Mouse (Mus musculus): ENCODE data around the gene Loxl1. TPM values are rescaled to one million over a fixed set of nuclear protein-coding genes. Genes with fewer than 3 reads are reported as not detected.
"Not testable (repeated sequence)": the region's sequence is repeated elsewhere in the genome, so short reads cannot be mapped to it uniquely, and the experiment has no call there.

Gene Loxl1
- total and polyA plus RNA-seq, 3 experiments = not detected

DNA sequence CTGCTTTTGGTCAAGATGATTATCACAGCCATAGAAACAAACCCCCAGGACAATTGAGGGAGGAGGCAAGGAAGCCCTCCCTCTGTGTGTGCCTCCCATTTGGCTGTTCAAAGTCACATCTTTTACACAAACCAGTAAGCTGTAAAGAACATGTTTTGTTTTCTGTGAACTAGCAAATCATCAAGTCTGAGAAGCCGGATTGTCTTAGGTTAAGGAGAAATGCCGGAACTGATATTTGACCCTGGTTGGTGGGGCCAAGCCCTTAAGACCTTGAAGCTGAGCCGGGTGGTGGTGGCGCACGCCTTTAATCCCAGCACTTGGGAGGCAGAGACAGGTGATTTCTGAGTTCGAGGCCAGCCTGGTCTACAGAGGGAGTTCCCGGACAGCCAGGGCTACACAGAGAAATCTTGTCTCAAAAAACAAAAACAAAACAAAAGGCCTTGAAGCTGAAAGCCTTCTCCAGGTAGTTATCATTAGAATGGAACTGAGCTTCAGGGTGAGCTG is 38.8 kb downstream of the Loxl1 start:
- DNase-seq (ENCODE audit: low spot score) (no peak), ATAC-seq (ENCODE audit: extremely low read depth, insufficient number of reproducible peaks, low FRiP score, poor library complexity, severe bottlenecking) (no peak)
- Histone ChIP-seq H3K27me3 (ENCODE audit: insufficient read depth, low read length) (0 out of 2 replicates have a peak, but pooled peaks cover 3% of the 10 kb centered on the region), H3K36me3 (replicated peaks) (no peaks in the 10 kb centered on the region), H3K4me3 (ENCODE audit: low read depth, low read length) (no peak overlapping the region), H3K4me1 (ENCODE audit: insufficient read depth, low read depth, low read length) (peaks cover 59% of the 10 kb centered on the region), H3K9me3 (replicated peaks) (no peaks in the 10 kb centered on the region)
- TF ChIP-seq GATA1 (IDR thresholded peaks at IDR 0.05; ENCODE audit: borderline replicate concordance, low read length) = no peak
- TF ChIP-seq POLR2AphosphoS5 (IDR thresholded peaks at IDR 0.05; ENCODE audit: insufficient replicate concordance, low read depth, low read length) = no peak

DNA sequence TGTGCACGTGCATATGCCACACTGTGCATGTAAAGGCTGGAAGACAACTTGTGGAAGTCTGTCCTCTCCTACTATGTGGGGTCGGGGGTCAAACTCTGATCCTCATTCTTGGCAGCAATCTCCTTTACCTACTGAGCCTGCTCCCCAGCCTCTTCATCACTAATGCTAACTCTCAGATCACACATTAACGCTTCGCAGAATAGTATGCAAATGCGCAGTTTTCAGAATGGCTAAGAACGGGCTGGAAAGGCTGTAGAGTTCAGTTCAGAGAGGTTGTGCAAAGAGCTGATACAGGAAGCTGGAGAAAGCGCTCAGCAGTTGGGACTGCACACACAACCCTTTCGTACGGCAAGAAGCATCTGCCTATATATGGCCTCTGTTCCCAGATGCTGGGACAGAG is 40.1 kb downstream of the Loxl1 start:
- ATAC-seq (ENCODE audit: extremely low read depth, insufficient number of reproducible peaks, low FRiP score, poor library complexity, severe bottlenecking) (no peak), DNase-seq (ENCODE audit: low spot score) (no peak)
- TF ChIP-seq TAL1 (conservative IDR thresholded peaks at IDR 0.05; ENCODE audit: low read depth, low read length) = no peak
- TF ChIP-seq CTCF (IDR thresholded peaks at IDR 0.05; ENCODE audit: low read depth, low read length) = no peak
- TF ChIP-seq GATA1 (IDR thresholded peaks at IDR 0.05; ENCODE audit: borderline replicate concordance, low read length) = no peak
- no peak for TF ChIP-seq POLR2AphosphoS5 (IDR thresholded peaks at IDR 0.05; ENCODE audit: insufficient replicate concordance, low read depth, low read length)
- TF ChIP-seq GATA2 (IDR thresholded peaks at IDR 0.05; ENCODE audit: borderline replicate concordance, low read depth, low read length) = no peak
- no peaks in the 10 kb centered on the region for H3K36me3 ChIP-seq (replicated peaks)
- no peaks in the 10 kb centered on the region for H3K9me3 ChIP-seq (replicated peaks)
- 0 out of 2 replicates have a peak, but pooled peaks cover 3% of the 10 kb centered on the region for H3K27me3 ChIP-seq (ENCODE audit: insufficient read depth, low read length)
- no peak overlapping the region for H3K4me3 ChIP-seq (ENCODE audit: low read depth, low read length)
- peaks cover 57% of the 10 kb centered on the region for H3K4me1 ChIP-seq (ENCODE audit: insufficient read depth, low read depth, low read length)

DNA sequence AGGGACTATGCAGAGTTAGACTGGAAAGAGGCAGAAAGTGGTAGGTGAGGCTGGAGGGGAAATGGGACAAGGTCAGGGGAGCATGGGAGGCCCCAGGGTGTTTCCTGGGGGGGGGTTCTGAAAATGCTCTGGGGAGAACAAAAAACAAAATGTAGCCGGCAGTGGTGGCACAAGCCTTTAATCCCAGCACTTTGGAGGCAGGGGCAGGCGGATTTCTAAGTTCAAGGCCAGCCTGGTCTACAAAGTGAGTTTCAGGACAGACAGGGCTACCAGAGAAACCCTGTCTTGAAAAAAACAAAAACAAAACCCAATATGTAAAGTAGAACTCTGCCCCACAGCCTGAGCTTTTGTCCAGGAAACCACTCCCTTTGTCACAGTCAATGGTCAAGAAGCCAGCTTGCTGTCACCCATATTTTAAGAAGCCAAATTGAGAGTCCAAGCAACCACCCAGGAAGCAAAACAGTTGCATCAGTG is 40.9 kb downstream of the Loxl1 start:
- peaks cover 60% of the 10 kb centered on the region for H3K4me1 ChIP-seq (ENCODE audit: insufficient read depth, low read depth, low read length)
- DNase-seq (ENCODE audit: low spot score) = no peak
- no peak for TF ChIP-seq GATA2 (IDR thresholded peaks at IDR 0.05; ENCODE audit: borderline replicate concordance, low read depth, low read length)
- no peak for TF ChIP-seq TAL1 (conservative IDR thresholded peaks at IDR 0.05; ENCODE audit: low read depth, low read length)

DNA sequence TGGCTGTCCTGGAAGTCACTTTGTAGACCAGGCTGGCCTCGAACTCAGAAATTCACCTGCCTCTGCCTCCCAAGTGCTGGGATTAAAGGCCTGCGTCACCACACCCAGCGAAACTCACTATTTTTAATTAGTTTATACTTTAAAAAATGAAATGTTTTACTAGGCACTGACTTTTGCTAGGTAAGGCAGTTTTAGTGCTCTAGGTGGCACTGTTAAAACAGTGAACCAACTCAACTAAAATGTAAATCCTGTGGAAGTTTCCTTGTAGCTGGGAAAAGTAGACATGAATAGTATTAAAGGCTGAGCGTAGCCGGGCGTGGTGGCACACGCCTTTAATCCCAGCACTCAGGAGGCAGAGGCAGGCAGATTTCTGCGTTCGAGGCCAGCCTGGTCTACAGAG is 41.4 kb downstream of the Loxl1 start:
- peaks cover 65% of the 10 kb centered on the region for H3K4me1 ChIP-seq (ENCODE audit: insufficient read depth, low read depth, low read length)
- DNase-seq (ENCODE audit: low spot score); H3K4me3 ChIP-seq (ENCODE audit: low read depth, low read length); H3K27me3 ChIP-seq (ENCODE audit: insufficient read depth, low read length); H3K36me3 ChIP-seq (replicated peaks); ATAC-seq (ENCODE audit: extremely low read depth, insufficient number of reproducible peaks, low FRiP score, poor library complexity, severe bottlenecking); H3K9me3 ChIP-seq (replicated peaks): not testable (repeated sequence)

More for the DNA sequence above, 40.9 kb downstream of the Loxl1 start:
- 0 out of 2 replicates have a peak, but pooled peaks cover 3% of the 10 kb centered on the region for H3K27me3 ChIP-seq (ENCODE audit: insufficient read depth, low read length)
- ATAC-seq (ENCODE audit: extremely low read depth, insufficient number of reproducible peaks, low FRiP score, poor library complexity, severe bottlenecking) = no peak
- H3K9me3 ChIP-seq (replicated peaks) = no peaks in the 10 kb centered on the region
- H3K36me3 ChIP-seq (replicated peaks) = no peaks in the 10 kb centered on the region
- no peak overlapping the region for H3K4me3 ChIP-seq (ENCODE audit: low read depth, low read length)

DNA sequence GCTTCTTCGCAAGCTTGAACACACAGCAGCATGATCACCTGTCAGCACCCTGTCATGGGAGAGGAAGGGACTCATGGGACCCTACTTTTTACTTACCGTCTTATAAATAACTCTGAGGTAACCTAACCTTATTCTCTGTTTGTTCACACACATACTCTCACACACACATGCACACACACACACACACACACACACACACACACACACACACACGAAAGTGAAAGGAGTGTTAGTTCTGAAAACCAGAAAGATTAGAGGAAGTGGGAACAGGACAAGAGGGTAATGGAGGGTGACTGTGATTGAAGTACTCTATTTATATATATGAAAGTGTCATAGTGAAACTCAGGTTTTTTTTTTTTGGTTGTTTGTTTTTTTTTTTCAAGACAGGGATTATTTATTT is 41.9 kb downstream of the Loxl1 start:
- no peak for DNase-seq (ENCODE audit: low spot score)
- Histone ChIP-seq H3K4me1 (ENCODE audit: insufficient read depth, low read depth, low read length) (peaks cover 66% of the 10 kb centered on the region), H3K36me3 (replicated peaks) (no peaks in the 10 kb centered on the region), H3K9me3 (replicated peaks) (no peaks in the 10 kb centered on the region), H3K27me3 (ENCODE audit: insufficient read depth, low read length) (0 out of 2 replicates have a peak, but pooled peaks cover 3% of the 10 kb centered on the region), H3K4me3 (ENCODE audit: low read depth, low read length) (no peak overlapping the region)
- TF ChIP-seq TAL1 (conservative IDR thresholded peaks at IDR 0.05; ENCODE audit: low read depth, low read length) (no peak), GATA2 (IDR thresholded peaks at IDR 0.05; ENCODE audit: borderline replicate concordance, low read depth, low read length) (no peak), GATA1 (IDR thresholded peaks at IDR 0.05; ENCODE audit: borderline replicate concordance, low read length) (no peak), CTCF (IDR thresholded peaks at IDR 0.05; ENCODE audit: low read depth, low read length) (no peak), POLR2AphosphoS5 (IDR thresholded peaks at IDR 0.05; ENCODE audit: insufficient replicate concordance, low read depth, low read length) (no peak)
- no peak for ATAC-seq (ENCODE audit: extremely low read depth, insufficient number of reproducible peaks, low FRiP score, poor library complexity, severe bottlenecking)

DNA sequence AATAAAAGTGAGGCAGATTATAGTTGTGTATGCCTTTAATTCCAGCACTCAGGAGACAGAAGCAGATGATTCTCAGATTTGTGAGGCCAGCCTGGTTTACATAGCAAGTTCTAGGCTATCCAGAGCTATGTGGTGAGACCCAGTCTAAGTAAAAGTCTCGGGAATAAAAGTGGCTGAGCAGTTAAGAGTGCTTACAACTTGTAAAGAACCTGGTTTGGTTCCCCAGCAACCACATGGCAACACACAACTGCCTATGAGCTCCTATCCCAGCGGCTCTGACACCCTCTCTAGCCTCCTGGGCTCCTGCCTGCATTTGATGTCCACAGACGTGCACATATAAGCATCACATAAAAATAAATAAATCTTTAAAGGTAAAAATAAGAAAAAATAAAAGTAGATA is 42.9 kb downstream of the Loxl1 start:
- ATAC-seq (ENCODE audit: extremely low read depth, insufficient number of reproducible peaks, low FRiP score, poor library complexity, severe bottlenecking) (no peak), DNase-seq (ENCODE audit: low spot score) (no peak)
- Histone ChIP-seq H3K4me1 (ENCODE audit: insufficient read depth, low read depth, low read length) (peaks cover 63% of the 10 kb centered on the region), H3K9me3 (replicated peaks) (no peaks in the 10 kb centered on the region), H3K36me3 (replicated peaks) (no peaks in the 10 kb centered on the region), H3K27me3 (ENCODE audit: insufficient read depth, low read length) (0 out of 2 replicates have a peak, but pooled peaks cover 3% of the 10 kb centered on the region), H3K4me3 (ENCODE audit: low read depth, low read length) (no peak overlapping the region)
- TF ChIP-seq TAL1 (conservative IDR thresholded peaks at IDR 0.05; ENCODE audit: low read depth, low read length) = no peak
- TF ChIP-seq GATA1 (IDR thresholded peaks at IDR 0.05; ENCODE audit: borderline replicate concordance, low read length) = no peak
- no peak for TF ChIP-seq CTCF (IDR thresholded peaks at IDR 0.05; ENCODE audit: low read depth, low read length)
- no peak for TF ChIP-seq POLR2AphosphoS5 (IDR thresholded peaks at IDR 0.05; ENCODE audit: insufficient replicate concordance, low read depth, low read length)
- no peak for TF ChIP-seq GATA2 (IDR thresholded peaks at IDR 0.05; ENCODE audit: borderline replicate concordance, low read depth, low read length)
